Mouse (Mus musculus) neural tube, embryonic 15.5 days (tissue): ENCODE measurements at regions not wholly inside any gene's neighbourhood (a gene's known extent, or its start where the extent isn't known, plus 50 kb on each side); places are given as distances from the start of the nearest gene placed in this dataset.
"Not testable (repeated sequence)": the region's sequence is repeated elsewhere in the genome, so short reads cannot be mapped to it uniquely, and the experiment has no call there.

ENCODE experiments used
- ATAC-seq: fragments of 200-750 bp; cut with Nextera tagmentation; 2 replicates; pipeline ENCODE4 v1.8.0; 2017; ENCODE audit warnings: mild to moderate bottlenecking, moderate TSS enrichment, moderate library complexity; ENCODE audit not compliant: low FRiP score
- H3K27ac ChIP-seq: fragments of 300-500 bp; sonication (generic); replicated peaks from 2 replicates; pipeline ENCODE4 v1.5.1; 2015; ENCODE audit warnings: mild to moderate bottlenecking, inconsistent platforms
- H3K27me3 ChIP-seq: fragments of 300-500 bp; sonication (generic); replicated peaks from 2 replicates; pipeline ENCODE4 v1.6.1; 2015; ENCODE audit warnings: inconsistent platforms
- H3K36me3 ChIP-seq: fragments of 300-500 bp; sonication (generic); 2 replicates; pipeline ENCODE4 v1.6.1; 2015; ENCODE audit warnings: inconsistent platforms
- H3K4me1 ChIP-seq: fragments of 300-500 bp; sonication (generic); 2 replicates; pipeline ENCODE4 v1.6.1; 2015; ENCODE audit warnings: inconsistent platforms
- H3K4me2 ChIP-seq: fragments of 300-500 bp; sonication (generic); 2 replicates; pipeline ENCODE4 v1.6.1; 2015; ENCODE audit warnings: inconsistent platforms, mild to moderate bottlenecking, moderate library complexity
- H3K4me3 ChIP-seq: fragments of 300-500 bp; sonication (generic); replicated peaks from 2 replicates; pipeline ENCODE4 v1.5.1; 2015; ENCODE audit warnings: mild to moderate bottlenecking, inconsistent platforms
- H3K9ac ChIP-seq: fragments of 300-500 bp; sonication (generic); replicated peaks from 2 replicates; pipeline ENCODE4 v1.6.1; 2015; ENCODE audit warnings: mild to moderate bottlenecking, inconsistent platforms
- H3K9me3 ChIP-seq: fragments of 300-500 bp; sonication (generic); replicated peaks from 2 replicates; pipeline ENCODE4 v1.6.1; 2016; ENCODE audit warnings: inconsistent platforms
- WGBS: fragments of 180-500 bp; shearing (Covaris S2); methylation state at CpG from one replicate; pipeline ENCODE4 v1.1.7; 2015; ENCODE audit warnings: mixed read lengths; 5-methylcytosine and 5-hydroxymethylcytosine counted together

- Histone ChIP-seq H3K36me3 (no peaks in the 10 kb centered on the region), H3K27ac (no peak overlapping the region), H3K9me3 (no peaks in the 10 kb centered on the region), H3K9ac (no peak overlapping the region), H3K27me3 (no peaks in the 10 kb centered on the region), H3K4me1 (no peaks in the 10 kb centered on the region), H3K4me3 (no peak overlapping the region), H3K4me2 (no peak overlapping the region)
- WGBS: 93% methylated on average over 7 of the region's 7 CpGs
- ATAC-seq: no peak
Observed at GRCm38 (mm10) chr1:140693482-140693881, 447.5 kb downstream of the Kcnt2 start.

GRCm38 (mm10) chr1:140730189-140730588 lies 484.2 kb downstream of the Kcnt2 start:
- H3K4me1 ChIP-seq: no peaks in the 10 kb centered on the region
- no peaks in the 10 kb centered on the region for H3K36me3 ChIP-seq
- no peak for ATAC-seq
- WGBS: 93% methylated on average over 1 of the region's 1 CpGs
- no peak overlapping the region for H3K4me3 ChIP-seq
- H3K27me3 ChIP-seq: no peaks in the 10 kb centered on the region
- H3K4me2 ChIP-seq: no peak overlapping the region
- H3K9ac ChIP-seq: no peak overlapping the region
- H3K9me3 ChIP-seq: no peaks in the 10 kb centered on the region
- H3K27ac ChIP-seq: no peak overlapping the region

GRCm38 (mm10) chr1:140739001-140739728 lies 493.2 kb downstream of the Kcnt2 start:
- no peak for ATAC-seq
- Histone ChIP-seq H3K4me1 (no peaks in the 10 kb centered on the region), H3K27me3 (no peaks in the 10 kb centered on the region), H3K9me3 (no peaks in the 10 kb centered on the region), H3K4me2 (no peak overlapping the region), H3K9ac (no peak overlapping the region), H3K27ac (no peak overlapping the region), H3K36me3 (no peaks in the 10 kb centered on the region), H3K4me3 (no peak overlapping the region)
- WGBS: 65% methylated on average over 3 of the region's 3 CpGs

GRCm38 (mm10) chr1:140740081-140740480 lies 494.1 kb downstream of the Kcnt2 start:
- Histone ChIP-seq H3K4me3 (no peak overlapping the region), H3K27me3 (no peaks in the 10 kb centered on the region), H3K4me1 (no peaks in the 10 kb centered on the region), H3K27ac (no peak overlapping the region), H3K4me2 (no peak overlapping the region), H3K9me3 (no peaks in the 10 kb centered on the region), H3K9ac (no peak overlapping the region), H3K36me3 (no peaks in the 10 kb centered on the region)
- ATAC-seq: no peak
- WGBS: 34% methylated on average over 1 of the region's 1 CpGs

- Histone ChIP-seq H3K4me1 (0 out of 2 replicates have a peak, but pooled peaks cover 3% of the 10 kb centered on the region), H3K36me3 (no peaks in the 10 kb centered on the region), H3K27me3 (no peaks in the 10 kb centered on the region), H3K9me3 (no peaks in the 10 kb centered on the region), H3K4me3 (no peak overlapping the region), H3K4me2 (no peak overlapping the region), H3K9ac (no peak overlapping the region), H3K27ac (no peak overlapping the region)
- 3% methylated on average over 3 of the region's 3 CpGs for WGBS
- ATAC-seq: peak; percentile 74; the same call in 1 of the 2 replicates
Observed at GRCm38 (mm10) chr1:140748011-140748410, 502.1 kb downstream of the Kcnt2 start.

GRCm38 (mm10) chr1:140765906-140766305 lies 519.9 kb downstream of the Kcnt2 start:
- no peak overlapping the region for H3K27ac ChIP-seq
- H3K9me3 ChIP-seq: no peaks in the 10 kb centered on the region
- H3K4me2 ChIP-seq: no peak overlapping the region
- no peaks in the 10 kb centered on the region for H3K27me3 ChIP-seq
- H3K9ac ChIP-seq: no peak overlapping the region
- no peak for ATAC-seq
- 84% methylated on average over 1 of the region's 1 CpGs for WGBS
- H3K4me3 ChIP-seq: no peak overlapping the region
- H3K36me3 ChIP-seq: no peaks in the 10 kb centered on the region
- H3K4me1 ChIP-seq: no peaks in the 10 kb centered on the region

- H3K4me3 ChIP-seq, ATAC-seq, H3K36me3 ChIP-seq, H3K27me3 ChIP-seq, H3K4me1 ChIP-seq, H3K27ac ChIP-seq, H3K4me2 ChIP-seq, H3K9me3 ChIP-seq, H3K9ac ChIP-seq: not testable (repeated sequence)
- 85% methylated on average over 4 of the region's 4 CpGs for WGBS
Observed at GRCm38 (mm10) chr1:140773769-140774168, 527.8 kb downstream of the Kcnt2 start.

- WGBS: 81% methylated on average over 5 of the region's 5 CpGs
- Histone ChIP-seq H3K9me3 (no peaks in the 10 kb centered on the region), H3K4me3 (no peak overlapping the region), H3K27me3 (no peaks in the 10 kb centered on the region), H3K4me1 (no peaks in the 10 kb centered on the region), H3K36me3 (no peaks in the 10 kb centered on the region), H3K4me2 (no peak overlapping the region), H3K9ac (no peak overlapping the region), H3K27ac (no peak overlapping the region)
- ATAC-seq: no peak
Observed at GRCm38 (mm10) chr1:140810170-140810569, 564.2 kb downstream of the Kcnt2 start.

GRCm38 (mm10) chr1:140838766-140839165 lies 592.8 kb downstream of the Kcnt2 start:
- Histone ChIP-seq H3K9ac (no peak overlapping the region), H3K27ac (no peak overlapping the region), H3K4me2 (no peak overlapping the region), H3K27me3 (no peaks in the 10 kb centered on the region), H3K9me3 (no peaks in the 10 kb centered on the region), H3K36me3 (no peaks in the 10 kb centered on the region), H3K4me1 (no peaks in the 10 kb centered on the region), H3K4me3 (no peak overlapping the region)
- ATAC-seq: no peak
- WGBS: 78% methylated on average over 4 of the region's 4 CpGs

- H3K27me3 ChIP-seq: no peaks in the 10 kb centered on the region
- no peaks in the 10 kb centered on the region for H3K9me3 ChIP-seq
- no peaks in the 10 kb centered on the region for H3K4me1 ChIP-seq
- H3K36me3 ChIP-seq: no peaks in the 10 kb centered on the region
- H3K4me2 ChIP-seq: no peak overlapping the region
- H3K27ac ChIP-seq: no peak overlapping the region
- no peak for ATAC-seq
- no peak overlapping the region for H3K9ac ChIP-seq
- no peak overlapping the region for H3K4me3 ChIP-seq
- 94% methylated on average over 2 of the region's 2 CpGs for WGBS
Observed at GRCm38 (mm10) chr1:140840579-140840978, 594.6 kb downstream of the Kcnt2 start.

- not testable (repeated sequence) for H3K27ac ChIP-seq, H3K36me3 ChIP-seq, H3K4me3 ChIP-seq, H3K9ac ChIP-seq, H3K4me1 ChIP-seq, H3K27me3 ChIP-seq, H3K9me3 ChIP-seq, H3K4me2 ChIP-seq, ATAC-seq
- 84% methylated on average over 3 of the region's 3 CpGs for WGBS
Observed at GRCm38 (mm10) chr1:140848053-140848452, 602.1 kb downstream of the Kcnt2 start.

GRCm38 (mm10) chr1:140851568-140851967 lies 605.6 kb downstream of the Kcnt2 start:
- H3K36me3 ChIP-seq: no peaks in the 10 kb centered on the region
- no peak overlapping the region for H3K27ac ChIP-seq
- no peak overlapping the region for H3K4me3 ChIP-seq
- H3K9me3 ChIP-seq: no peaks in the 10 kb centered on the region
- H3K4me1 ChIP-seq: no peaks in the 10 kb centered on the region
- H3K9ac ChIP-seq: no peak overlapping the region
- ATAC-seq: no peak
- no peak overlapping the region for H3K4me2 ChIP-seq
- no peaks in the 10 kb centered on the region for H3K27me3 ChIP-seq
